ENCODE assay signal across 8 mouse cellular contexts in genomic region chr1:93176525-93177332, GRCm38 (mm10). TPM values are rescaled to one million over a fixed set of nuclear protein-coding genes. Genes with fewer than 3 reads are reported as not detected.
A peak's percentile ranks its signal among the peaks of the same experiment; 100 is the strongest.
DNase-seq lines count a peak whose midpoint lies in the region; ATAC-seq lines count a peak whose summit lies in the region.

No protein-coding gene starts in this region.

- peak overlapping the region; percentile 74 for H3K4me2 ChIP-seq in embryonic facial prominence, embryonic 11.5 days (ENCODE audit: low read depth, low read length)
- peak overlapping the region; percentile 64 for H3K4me2 ChIP-seq in limb, embryonic 11.5 days (ENCODE audit: low read depth, severe bottlenecking)
- peak overlapping the region; percentile 90 for H3K4me2 ChIP-seq in midbrain, embryonic 14.5 days (ENCODE audit: low read length)
- peak overlapping the region; percentile 63 for H3K4me2 ChIP-seq in stomach, embryonic 16.5 days (ENCODE audit: low read depth, low read length)

- H3K4me1 ChIP-seq in embryonic facial prominence, embryonic 11.5 days (ENCODE audit: control insufficient read depth, insufficient read depth, low read length) = peaks cover 10% of the 10 kb centered on the region
- peaks cover 26% of the 10 kb centered on the region; the same call in 1 of the 2 replicates for H3K4me1 ChIP-seq in limb, embryonic 11.5 days (ENCODE audit: control insufficient read depth, insufficient read depth, low read length)
- H3K4me1 ChIP-seq in midbrain, embryonic 14.5 days (ENCODE audit: control insufficient read depth, insufficient read depth, low read length) = peaks cover 9% of the 10 kb centered on the region
- H3K4me1 ChIP-seq in stomach, embryonic 16.5 days (ENCODE audit: control insufficient read depth, insufficient read depth, low read length) = peaks cover 14% of the 10 kb centered on the region

- no peaks in the 10 kb centered on the region for H3K36me3 ChIP-seq in embryonic facial prominence, embryonic 11.5 days (replicated peaks; ENCODE audit: control insufficient read depth, insufficient read depth, low read depth, low read length)
- no peaks in the 10 kb centered on the region for H3K36me3 ChIP-seq in limb, embryonic 11.5 days (ENCODE audit: control insufficient read depth, insufficient read depth, low read length)
- H3K36me3 ChIP-seq in midbrain, embryonic 14.5 days (ENCODE audit: control insufficient read depth, insufficient read depth, low read length) = no peaks in the 10 kb centered on the region
- H3K36me3 ChIP-seq in stomach, embryonic 16.5 days (ENCODE audit: control insufficient read depth, insufficient read depth, low read length) = no peaks in the 10 kb centered on the region

- ATAC-seq in embryonic facial prominence, embryonic 11.5 days (replicated peaks; ENCODE audit: insufficient number of reproducible peaks, low FRiP score, low TSS enrichment, low read depth) = peak; percentile 81
- ATAC-seq in limb, embryonic 11.5 days (ENCODE audit: insufficient number of reproducible peaks, low FRiP score, low TSS enrichment, low read depth) = peak; percentile 90
- peak; percentile 55; the same call in 1 of the 2 replicates for ATAC-seq in midbrain, embryonic 14.5 days (ENCODE audit: low FRiP score, low TSS enrichment)
- ATAC-seq in stomach, embryonic 16.5 days (ENCODE audit: insufficient read depth, low FRiP score) = peak; percentile 84
- ATAC-seq in erythroid progenitor cell, adult 5-6 weeks (replicated peaks; ENCODE audit: low FRiP score, poor library complexity, severe bottlenecking) = no peak

- WGBS in embryonic facial prominence, embryonic 11.5 days = 2% methylated on average over 37 of the region's 44 CpGs
- WGBS in limb, embryonic 11.5 days = under 1% methylated on average over 37 of the region's 44 CpGs
- 2% methylated on average over 44 of the region's 44 CpGs for WGBS in midbrain, embryonic 14.5 days
- WGBS in stomach, embryonic 16.5 days = 3% methylated on average over 40 of the region's 44 CpGs

- H3K9me3 ChIP-seq in embryonic facial prominence, embryonic 11.5 days (replicated peaks; ENCODE audit: control insufficient read depth, low read length) = no peaks in the 10 kb centered on the region
- H3K9me3 ChIP-seq in limb, embryonic 11.5 days (ENCODE audit: control insufficient read depth, low read length) = no peaks in the 10 kb centered on the region
- H3K9me3 ChIP-seq in midbrain, embryonic 14.5 days (ENCODE audit: control insufficient read depth, low read length) = no peaks in the 10 kb centered on the region
- H3K9me3 ChIP-seq in stomach, embryonic 16.5 days (replicated peaks; ENCODE audit: control insufficient read depth, low read length) = no peaks in the 10 kb centered on the region

- peak overlapping the region; percentile 53 for H3K9ac ChIP-seq in embryonic facial prominence, embryonic 11.5 days (replicated peaks; ENCODE audit: low read length)
- peak overlapping the region; percentile 45 for H3K9ac ChIP-seq in limb, embryonic 11.5 days (ENCODE audit: low read length)
- peak overlapping the region; percentile 56 for H3K9ac ChIP-seq in midbrain, embryonic 14.5 days (replicated peaks; ENCODE audit: low read length)
- peak overlapping the region; percentile 64 for H3K9ac ChIP-seq in stomach, embryonic 16.5 days (ENCODE audit: low read length)

- peak; percentile 24 for DNase-seq in adipocyte (ENCODE audit: low spot score)
- DNase-seq in embryonic facial prominence, embryonic 11.5 days (ENCODE audit: low spot score) = peak; percentile 91
- DNase-seq in heart, adult 8-10 months (ENCODE audit: low spot score) = peak; percentile 47
- DNase-seq in kidney, adult 18-20 months = peak; percentile 33
- peak; percentile 95 for DNase-seq in limb, embryonic 11.5 days (ENCODE audit: low spot score)
- DNase-seq in midbrain, embryonic 14.5 days = peak; percentile 75

- peak overlapping the region; percentile 30 for H3K4me3 ChIP-seq in embryonic facial prominence, embryonic 11.5 days (ENCODE audit: low read depth, low read length)
- H3K4me3 ChIP-seq in limb, embryonic 11.5 days (ENCODE audit: low read depth, low read length) = peak overlapping the region; percentile 15
- peak overlapping the region; percentile 40 for H3K4me3 ChIP-seq in midbrain, embryonic 14.5 days (replicated peaks; ENCODE audit: low read depth, low read length)
- peak overlapping the region; percentile 39 for H3K4me3 ChIP-seq in stomach, embryonic 16.5 days (replicated peaks; ENCODE audit: low read length)

- H3K27ac ChIP-seq in embryonic facial prominence, embryonic 11.5 days (replicated peaks; ENCODE audit: low read depth, low read length) = peak overlapping the region; percentile 88
- peak overlapping the region; percentile 94 for H3K27ac ChIP-seq in limb, embryonic 11.5 days (replicated peaks; ENCODE audit: low read depth, low read length)
- H3K27ac ChIP-seq in midbrain, embryonic 14.5 days (replicated peaks; ENCODE audit: low read depth, low read length) = no peak overlapping the region
- peak overlapping the region; percentile 90 for H3K27ac ChIP-seq in stomach, embryonic 16.5 days (ENCODE audit: low read length)

- no peaks in the 10 kb centered on the region for H3K27me3 ChIP-seq in embryonic facial prominence, embryonic 11.5 days (ENCODE audit: control insufficient read depth, insufficient read depth, low read length)
- no peaks in the 10 kb centered on the region for H3K27me3 ChIP-seq in limb, embryonic 11.5 days (ENCODE audit: control insufficient read depth, insufficient read depth, low read length)
- H3K27me3 ChIP-seq in midbrain, embryonic 14.5 days (ENCODE audit: control insufficient read depth, insufficient read depth, low read length) = no peaks in the 10 kb centered on the region
- H3K27me3 ChIP-seq in stomach, embryonic 16.5 days (ENCODE audit: control insufficient read depth, insufficient read depth, low read length) = peaks cover 4% of the 10 kb centered on the region; the same call in 1 of the 2 replicates

RNA-seq across cellular contexts. Expression of gene Crocc2, which starts 8.2 kb away (rescaled TPM):
- 0.14 and 0.25 TPM in 2 replicates for polyA plus RNA-seq in embryonic facial prominence, embryonic 11.5 days (2014; fragmentation: Nextera tagmentation; extraction: Ambion mirVana)
- total RNA-seq in heart, adult 8-10 months (2022) = under 1 TPM in 3 of 4 experiments, not detected in 1; 0.06 to 0.09 (median 0.06) TPM
- 0.28 and 0.32 TPM in 2 replicates for polyA plus RNA-seq in limb, embryonic 11.5 days (2014; fragmentation: Nextera tagmentation; extraction: Ambion mirVana)
- 0.05 and 0.09 TPM in 2 replicates for polyA plus RNA-seq in midbrain, embryonic 14.5 days (2014; fragmentation: Nextera tagmentation; extraction: Ambion mirVana)
- 0.18 and 0.24 TPM in 2 replicates for polyA plus RNA-seq in stomach, embryonic 16.5 days (2015; fragmentation: Nextera tagmentation; extraction: Ambion mirVana)
- total RNA-seq in erythroid progenitor cell, adult 5-6 weeks (2015; ENCODE audit: low replicate concordance) = not detected in 2 replicates
- not detected in 2 replicates for total RNA-seq in erythroid progenitor cell, adult 5-6 weeks (2017; ENCODE audit: low replicate concordance)

RNA-seq across cellular contexts. Expression of gene 2310007B03Rik, which starts 16.0 kb away (rescaled TPM):
- polyA plus RNA-seq in embryonic facial prominence, embryonic 11.5 days (2014; fragmentation: Nextera tagmentation; extraction: Ambion mirVana) = 0.08 and 0.36 TPM in 2 replicates
- total RNA-seq in heart, adult 8-10 months (2022) = not detected
- 0.16 and 0.25 TPM in 2 replicates for polyA plus RNA-seq in limb, embryonic 11.5 days (2014; fragmentation: Nextera tagmentation; extraction: Ambion mirVana)
- not detected in 2 replicates for polyA plus RNA-seq in midbrain, embryonic 14.5 days (2014; fragmentation: Nextera tagmentation; extraction: Ambion mirVana)
- 17.7 and 32.8 TPM in 2 replicates for polyA plus RNA-seq in stomach, embryonic 16.5 days (2015; fragmentation: Nextera tagmentation; extraction: Ambion mirVana)
- not detected in 2 replicates for total RNA-seq in erythroid progenitor cell, adult 5-6 weeks (2015; ENCODE audit: low replicate concordance)
- not detected in 2 replicates for total RNA-seq in erythroid progenitor cell, adult 5-6 weeks (2017; ENCODE audit: low replicate concordance)

RNA-seq across cellular contexts. Expression of gene Agxt, which starts 41.7 kb away (rescaled TPM):
- not detected in 2 replicates for polyA plus RNA-seq in embryonic facial prominence, embryonic 11.5 days (2014; fragmentation: Nextera tagmentation; extraction: Ambion mirVana)
- total RNA-seq in heart, adult 8-10 months (2022) = not detected
- polyA plus RNA-seq in limb, embryonic 11.5 days (2014; fragmentation: Nextera tagmentation; extraction: Ambion mirVana) = not detected in 2 replicates
- not detected in 2 replicates for polyA plus RNA-seq in midbrain, embryonic 14.5 days (2014; fragmentation: Nextera tagmentation; extraction: Ambion mirVana)
- 0.47 and 0.53 TPM in 2 replicates for polyA plus RNA-seq in stomach, embryonic 16.5 days (2015; fragmentation: Nextera tagmentation; extraction: Ambion mirVana)
- not detected in 2 replicates for total RNA-seq in erythroid progenitor cell, adult 5-6 weeks (2015; ENCODE audit: low replicate concordance)
- not detected in 2 replicates for total RNA-seq in erythroid progenitor cell, adult 5-6 weeks (2017; ENCODE audit: low replicate concordance)

RNA-seq across cellular contexts. Expression of gene Sned1, which starts 58.9 kb away (rescaled TPM):
- polyA plus RNA-seq in embryonic facial prominence, embryonic 11.5 days (2014; fragmentation: Nextera tagmentation; extraction: Ambion mirVana) = 5.3 and 5.6 TPM in 2 replicates
- 10 to 100 TPM in 1 of 4 experiments, 1 to 10 TPM in 3; 5.7 to 12.3 (median 7.2) TPM for total RNA-seq in heart, adult 8-10 months (2022)
- polyA plus RNA-seq in limb, embryonic 11.5 days (2014; fragmentation: Nextera tagmentation; extraction: Ambion mirVana) = 15.0 and 17.5 TPM in 2 replicates
- 3.0 and 7.2 TPM in 2 replicates for polyA plus RNA-seq in midbrain, embryonic 14.5 days (2014; fragmentation: Nextera tagmentation; extraction: Ambion mirVana)
- polyA plus RNA-seq in stomach, embryonic 16.5 days (2015; fragmentation: Nextera tagmentation; extraction: Ambion mirVana) = 9.2 and 9.3 TPM in 2 replicates
- 1.3 TPM in 1 of 2 replicates, not detected in the other for total RNA-seq in erythroid progenitor cell, adult 5-6 weeks (2015; ENCODE audit: low replicate concordance)
- total RNA-seq in erythroid progenitor cell, adult 5-6 weeks (2017; ENCODE audit: low replicate concordance) = 0.61 TPM in 1 of 2 replicates, not detected in the other

Comparison
In these comparisons a context has a peak if more than half of its experiments do, and no peak if none do; other contexts are left out.
1. DNase-seq: peak in every context shown above with its lines; median percentile 95 in limb, embryonic 11.5 days; 91 in embryonic facial prominence, embryonic 11.5 days; 75 in midbrain, embryonic 14.5 days; 47 in heart, adult 8-10 months; 33 in kidney, adult 18-20 months; 24 in adipocyte.
2. RNA of gene 2310007B03Rik, which starts 16.0 kb away (polyA plus RNA-seq): 17.7 to 32.8 TPM in stomach, embryonic 16.5 days; 0.16 to 0.25 TPM in limb, embryonic 11.5 days, 0.08 to 0.36 TPM in embryonic facial prominence, embryonic 11.5 days and not detected in midbrain, embryonic 14.5 days; every median in the first group is over 10 times any median in the second.
3. Peak in every context shown above with its lines, with median percentiles within 50 percentile points of each other: H3K4me2 ChIP-seq, H3K4me3 ChIP-seq and H3K9ac ChIP-seq.